Mouse (Mus musculus) thymus, postnatal 4 days (tissue): ENCODE measurements around the gene Gm6592.
"Not testable (repeated sequence)": the region's sequence is repeated elsewhere in the genome, so short reads cannot be mapped to it uniquely, and the experiment has no call there.

Experiments
- DNase-seq: peaks from one replicate; pipeline ENCODE4 v3.0.0; 2021

The Gm6592 gene

DNA sequence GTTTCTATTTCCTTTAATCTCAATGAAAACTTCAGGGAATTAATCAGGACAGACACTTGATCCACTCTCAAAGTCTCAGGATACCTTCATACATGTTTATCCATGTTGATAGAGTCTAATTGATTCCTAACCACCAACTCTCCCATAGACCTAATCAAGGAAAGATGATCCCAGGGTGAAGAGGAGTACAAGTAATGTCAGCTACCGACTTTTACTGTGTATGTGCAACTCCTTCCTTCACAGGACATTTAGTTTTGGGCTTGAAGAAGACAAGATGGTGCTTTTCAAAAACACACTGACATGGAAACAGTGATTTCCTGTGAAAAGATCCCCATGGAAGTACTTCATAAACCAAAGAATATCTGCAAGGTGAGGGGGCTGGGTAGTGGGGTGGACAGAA lies at the start of gene Gm6592:
Gm6592 (plus strand) TSS at position 301 of the 400 bp plus-strand sequence.
- no peak for DNase-seq

DNA sequence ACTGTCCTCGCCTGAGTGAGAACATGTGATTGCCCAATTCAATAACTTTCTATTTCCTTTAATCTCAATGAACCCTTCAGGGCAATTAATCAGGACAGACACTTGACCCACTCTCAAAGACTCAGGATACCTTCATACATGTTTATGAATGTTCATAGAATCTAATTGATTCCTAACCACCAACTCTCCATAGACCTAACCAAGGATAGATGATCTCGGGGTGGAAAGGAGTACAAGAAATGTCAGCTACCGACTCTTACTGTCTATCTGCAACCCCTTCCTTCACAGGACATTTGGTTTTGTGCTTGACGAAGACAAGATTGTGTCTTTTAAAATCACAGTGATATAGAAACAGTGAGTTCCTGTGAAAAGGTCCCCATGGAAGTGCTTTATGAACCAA lies 40.4 kb upstream of the Gm6592 start, which contains the start of gene Ssxb5:
Ssxb5 (plus strand) TSS at position 301 of the 400 bp plus-strand sequence.
- not testable (repeated sequence) for DNase-seq

DNA sequence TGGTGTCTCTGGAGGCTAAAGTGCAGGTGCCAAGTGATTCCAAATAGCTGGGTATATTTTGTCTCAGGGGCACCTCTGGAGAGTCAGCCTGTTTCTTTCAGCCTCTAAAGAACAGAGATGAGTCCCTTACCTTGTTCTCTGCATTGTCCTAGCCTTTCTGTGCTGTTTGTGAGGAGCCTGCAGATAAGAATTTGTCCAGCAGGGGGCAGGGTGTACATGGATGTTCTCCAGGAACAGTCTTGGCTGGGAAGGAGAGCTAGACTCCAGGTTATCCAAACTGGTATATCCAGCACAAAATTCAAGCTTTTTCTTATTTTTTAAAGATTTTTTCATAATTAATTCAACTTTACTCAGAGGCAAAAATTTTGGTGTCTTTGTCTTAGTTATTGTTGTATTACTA lies 11.8 kb upstream of the Gm6592 start:
- DNase-seq, result peak; percentile 35

DNA sequence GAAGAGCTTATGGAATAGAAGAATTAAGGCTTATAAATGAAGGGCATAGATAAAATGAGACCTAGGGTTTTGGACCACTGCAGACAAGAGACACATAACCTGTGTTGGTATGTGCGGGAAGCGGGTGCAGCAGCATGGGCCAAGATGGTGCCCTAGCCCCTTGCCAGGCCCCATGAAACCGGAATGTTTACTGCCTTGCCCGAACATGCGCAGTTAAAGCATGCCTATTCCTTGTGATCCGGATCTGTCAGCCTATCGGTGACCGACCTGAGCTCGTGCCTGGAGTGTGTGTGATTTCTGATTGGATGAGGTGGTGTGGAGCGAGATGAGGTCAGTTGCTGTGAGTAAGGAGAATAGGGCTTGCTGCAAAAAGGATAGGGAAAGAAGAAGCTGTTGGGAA lies 8.7 kb downstream of the Gm6592 start:
- DNase-seq, result no peak

DNA sequence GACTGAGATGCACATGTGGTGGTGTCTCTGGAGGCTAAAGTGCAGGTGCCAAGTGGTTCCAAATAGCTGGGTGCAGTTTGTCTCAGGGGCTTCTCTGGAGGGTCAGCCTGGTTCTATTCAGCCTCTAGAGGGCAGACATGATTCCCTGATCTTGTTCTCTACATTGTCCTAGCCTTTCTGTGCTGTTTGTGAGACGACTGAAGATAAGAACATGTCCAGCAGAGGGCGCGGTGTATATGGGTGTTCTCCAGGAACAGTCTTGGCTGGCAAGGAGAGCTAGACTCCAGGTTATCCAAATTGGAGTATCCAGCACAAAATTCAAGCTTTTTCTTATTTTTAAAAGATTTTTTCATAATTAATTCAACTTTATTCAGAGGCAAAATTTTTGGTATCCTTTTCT lies 20.5 kb downstream of the Gm6592 start:
- DNase-seq, result peak; percentile 68

DNA sequence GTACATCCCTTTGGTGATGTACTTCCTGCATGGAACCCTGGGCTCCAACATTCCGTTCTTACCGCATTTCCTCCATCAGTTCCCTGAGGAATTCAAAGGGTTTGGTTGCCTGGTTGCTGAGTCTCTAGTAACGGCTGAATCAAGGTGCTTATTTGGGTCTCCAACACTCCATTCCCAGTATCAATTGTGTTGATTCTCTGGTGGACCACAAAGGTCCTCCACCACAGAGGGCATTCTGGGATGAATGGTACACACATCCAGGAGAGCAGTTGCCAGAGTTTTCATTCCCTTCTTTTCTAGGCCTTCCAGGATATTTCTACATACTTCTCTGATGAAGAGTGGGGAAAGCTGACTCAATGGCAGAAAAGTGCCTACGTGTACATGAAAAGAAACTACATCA lies 30.2 kb downstream of the Gm6592 start, which contains the start of gene Gm5751:
Gm5751 (plus strand) TSS at position 301 of the 400 bp plus-strand sequence.
- not testable (repeated sequence) for DNase-seq

DNA sequence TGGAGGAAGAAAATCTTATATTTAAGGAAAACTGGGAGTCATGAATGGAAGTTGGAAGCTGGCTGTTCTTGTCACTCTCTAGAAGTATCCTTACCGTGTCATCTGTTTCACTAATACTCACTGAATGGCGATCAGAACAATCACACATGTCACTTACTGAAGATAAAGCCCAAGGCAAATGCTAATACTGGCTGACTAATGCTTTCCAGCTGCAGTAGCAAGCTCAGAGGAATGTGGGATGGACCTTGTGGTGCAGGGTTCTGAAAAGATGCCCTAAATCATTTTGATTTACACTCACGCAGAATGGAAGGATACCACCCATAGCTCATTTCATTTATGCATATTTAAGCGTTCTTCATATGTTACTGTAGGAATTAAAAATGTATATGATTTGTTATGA lies 40.5 kb downstream of the Gm6592 start:
- no peak for DNase-seq

DNA sequence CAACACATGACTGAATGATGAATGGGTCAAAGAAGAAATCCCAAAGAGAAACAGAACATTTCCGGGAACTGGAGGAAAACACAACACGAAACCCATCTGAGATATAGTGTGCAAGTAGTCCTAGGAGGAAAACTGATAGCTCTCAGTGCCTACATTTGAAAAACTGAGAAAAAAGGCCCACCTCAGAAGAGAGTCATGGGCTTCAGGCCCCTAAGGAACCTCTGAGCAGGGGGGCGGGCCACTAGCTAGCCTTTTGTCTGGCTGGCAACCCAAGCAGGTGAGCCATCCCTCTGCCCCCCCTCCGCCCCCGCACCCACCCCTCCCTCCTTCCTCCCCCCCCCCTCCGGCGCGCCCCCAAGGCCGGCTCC lies 48.2 kb downstream of the Gm6592 start:
- peak; percentile 15 for DNase-seq

DNA sequence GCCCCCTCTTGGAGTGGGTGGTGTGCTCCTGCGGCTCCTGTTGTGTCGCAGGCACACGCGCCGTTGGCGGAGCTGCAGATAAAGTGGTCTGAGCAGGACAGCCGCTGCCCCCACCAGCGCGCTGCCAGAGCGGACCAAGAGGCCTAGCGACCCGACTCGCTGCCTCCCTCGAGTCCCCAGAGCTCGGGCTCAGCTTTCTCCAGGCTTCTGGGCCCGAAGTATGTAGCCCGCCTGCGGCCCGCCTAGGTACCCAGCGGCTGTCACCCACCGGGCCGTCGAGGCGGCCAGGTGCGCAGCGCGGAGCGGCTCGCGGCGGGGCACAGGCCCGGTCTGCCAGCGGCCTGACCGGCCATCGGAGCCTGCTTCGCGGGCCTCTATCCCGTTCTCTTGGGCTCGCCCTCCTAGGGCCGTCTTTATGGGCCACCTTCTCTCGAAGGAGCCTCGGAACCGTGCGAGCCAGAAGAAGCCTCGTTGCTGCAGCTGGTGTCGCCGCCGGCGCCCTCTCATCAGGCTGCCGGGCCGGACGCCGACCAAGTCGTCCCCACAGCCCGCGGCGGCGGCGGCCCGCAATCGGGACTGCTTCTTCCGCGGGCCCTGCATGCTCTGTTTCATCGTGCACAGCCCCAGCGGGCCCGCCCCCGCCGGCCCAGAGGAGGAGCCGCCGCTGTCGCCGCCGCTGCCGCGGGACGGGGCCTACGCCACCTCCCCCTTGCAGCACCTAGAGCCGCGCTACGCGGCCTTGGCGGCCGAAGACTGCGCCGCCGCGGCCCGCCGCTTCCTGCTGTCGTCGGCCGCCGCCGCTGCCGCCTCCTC lies 48.8 kb downstream of the Gm6592 start, which contains the start of gene B630019K06Rik:
B630019K06Rik (plus strand) TSS at position 40 of the 813 bp plus-strand sequence.
- peak; percentile 50 for DNase-seq

DNA sequence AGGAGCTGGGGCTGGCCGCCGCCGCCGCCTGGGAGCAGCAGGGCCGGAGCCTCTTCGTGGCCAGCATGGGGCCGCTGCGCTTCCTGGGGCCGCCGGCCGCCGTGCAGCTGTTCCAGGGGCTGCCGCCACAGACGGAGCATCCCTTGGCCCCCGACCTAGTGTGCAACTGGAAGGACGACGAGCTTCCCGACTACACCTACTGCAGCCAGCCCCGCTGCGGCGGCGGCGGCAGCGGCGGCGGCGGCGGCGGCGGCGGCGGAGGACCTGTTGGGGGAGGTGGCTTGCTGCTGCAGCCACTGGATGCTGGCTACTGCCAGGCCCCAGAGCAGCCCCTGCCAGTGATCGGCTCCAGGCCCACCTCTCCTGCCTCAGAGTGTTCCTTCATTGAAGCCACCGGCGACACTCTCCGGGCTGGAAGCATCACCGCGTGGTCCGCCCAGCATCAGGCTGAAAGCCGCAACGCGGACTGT lies 49.4 kb downstream of the Gm6592 start:
- DNase-seq, result no peak
